In the genomic region with DNA sequence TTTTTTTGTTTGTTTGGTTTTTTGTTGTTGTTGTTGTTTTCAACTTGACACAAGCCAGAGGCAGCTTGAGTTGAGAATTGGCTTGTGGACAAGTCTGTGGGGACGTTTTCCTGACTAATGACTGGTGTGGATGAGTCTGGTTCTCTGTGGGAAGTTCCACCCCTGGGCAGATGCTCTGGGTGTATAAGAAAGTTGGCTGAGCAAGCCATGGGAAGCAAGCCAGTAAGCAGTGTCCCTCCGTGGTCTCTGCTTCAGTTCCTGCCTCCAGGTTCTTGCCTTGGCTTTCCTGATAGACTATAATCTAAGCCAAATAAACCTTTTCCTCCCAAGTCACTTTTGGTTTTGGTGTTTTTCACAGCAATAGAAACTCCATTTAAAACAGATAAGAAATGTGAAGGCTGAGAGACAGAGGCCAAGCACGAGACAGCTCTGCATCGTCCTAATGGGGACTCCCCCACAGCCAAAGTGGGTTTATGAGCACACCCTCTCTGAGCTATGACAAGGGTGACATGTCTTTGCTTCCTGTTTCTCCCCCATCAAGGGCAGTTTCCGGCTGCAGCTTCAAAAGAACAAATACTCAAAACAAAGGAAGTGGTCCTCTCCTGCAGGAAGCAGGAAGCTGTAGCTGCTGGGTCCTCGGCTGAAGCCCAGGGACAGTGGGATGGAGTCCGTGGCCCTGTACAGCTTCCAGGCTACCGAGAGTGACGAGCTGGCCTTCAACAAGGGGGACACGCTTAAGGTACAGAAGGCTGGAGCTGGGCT, we compare ENCODE assay signal across 8 mouse cellular contexts. TPM values are rescaled to one million over a fixed set of nuclear protein-coding genes. Genes with fewer than 3 reads are reported as not detected.
A peak's percentile ranks its signal among the peaks of the same experiment; 100 is the strongest.
DNase-seq lines count a peak whose midpoint lies in the region; ATAC-seq lines count a peak whose summit lies in the region.

A gene (plus strand): TSS at position 580 of the 762 bp plus-strand sequence.

- no peaks in the 10 kb centered on the region for H3K4me1 ChIP-seq in neural tube, embryonic 12.5 days
- H3K4me1 ChIP-seq in heart, embryonic 15.5 days (replicated peaks) = no peaks in the 10 kb centered on the region

- H3K4me2 ChIP-seq in neural tube, embryonic 12.5 days (replicated peaks) = peak within 1 kb of the TSS; percentile 2; the same call in 1 of the 2 replicates
- H3K4me2 ChIP-seq in heart, embryonic 15.5 days = peak within 1 kb of the TSS; percentile 48

- H3K27ac ChIP-seq in neural tube, embryonic 12.5 days = no peak within 1 kb of the TSS
- H3K27ac ChIP-seq in heart, embryonic 15.5 days = peak within 1 kb of the TSS; percentile 8; the same call in 1 of the 2 replicates

- no peaks in the 10 kb centered on the region for H3K36me3 ChIP-seq in neural tube, embryonic 12.5 days
- H3K36me3 ChIP-seq in heart, embryonic 15.5 days = no peaks in the 10 kb centered on the region

- no peak for ATAC-seq in neural tube, embryonic 12.5 days (ENCODE audit: low FRiP score, low read depth)
- 0 out of 2 replicates have a peak, but pooled peaks have one; percentile 31 for ATAC-seq in heart, embryonic 15.5 days (replicated peaks; ENCODE audit: insufficient number of reproducible peaks, insufficient read depth, low FRiP score, low read depth)
- peak; percentile 73 for ATAC-seq in monocyte, adult 5-6 weeks (replicated peaks; ENCODE audit: insufficient number of reproducible peaks, low FRiP score, low TSS enrichment, poor library complexity, severe bottlenecking)

- no peak within 1 kb of the TSS for H3K9ac ChIP-seq in neural tube, embryonic 12.5 days
- H3K9ac ChIP-seq in heart, embryonic 15.5 days = no peak within 1 kb of the TSS

- H3K9me3 ChIP-seq in neural tube, embryonic 12.5 days = no peaks in the 10 kb centered on the region
- no peaks in the 10 kb centered on the region for H3K9me3 ChIP-seq in heart, embryonic 15.5 days (replicated peaks)

- no peaks in the 10 kb centered on the region for H3K27me3 ChIP-seq in neural tube, embryonic 12.5 days (replicated peaks)
- H3K27me3 ChIP-seq in heart, embryonic 15.5 days = no peaks in the 10 kb centered on the region

- WGBS in neural tube, embryonic 12.5 days = 70% methylated on average over 10 of the region's 10 CpGs
- WGBS in heart, embryonic 15.5 days = 40% methylated on average over 10 of the region's 10 CpGs

- no peak for DNase-seq in neural tube, embryonic 10.5 days (ENCODE audit: extremely low spot score, low spot score)
- peak; percentile 51 to 71 for DNase-seq in kidney, postnatal 25 days
- no peak for DNase-seq in urinary bladder, adult 18-20 months (ENCODE audit: low spot score in 2 of 2)
- DNase-seq in retina, embryonic 14.5 days (ENCODE audit: low spot score) = no peak
- DNase-seq in cerebellum, postnatal 10 days = no peak

- no peak within 1 kb of the TSS for H3K4me3 ChIP-seq in neural tube, embryonic 12.5 days
- peak within 1 kb of the TSS; percentile 37 for H3K4me3 ChIP-seq in heart, embryonic 15.5 days

RNA-seq across cellular contexts. Expression of the gene that starts here (rescaled TPM):
- 9.2 and 10.1 TPM in 2 replicates for polyA plus RNA-seq in neural tube, embryonic 12.5 days (2016; fragmentation: Nextera tagmentation; extraction: Ambion mirVana)
- 9.3 and 13.5 TPM in 2 replicates for polyA plus RNA-seq in heart, embryonic 15.5 days (2015; fragmentation: Nextera tagmentation; extraction: Ambion mirVana)
- total RNA-seq in monocyte, adult 5-6 weeks (2017) = 14.6 to 39.1 TPM (median 19.1 TPM) in 3 replicates

Comparison
In these comparisons a context has a peak if more than half of its experiments do, and no peak if none do; other contexts are left out.
1. DNase-seq: peak in kidney, postnatal 25 days (2 of 2); none in neural tube, embryonic 10.5 days (single experiment), urinary bladder, adult 18-20 months (0 of 2), retina, embryonic 14.5 days (single experiment) and cerebellum, postnatal 10 days (0 of 2).